Mouse (Mus musculus): Measurements from ENCODE around the gene Pde3b.

DNA sequence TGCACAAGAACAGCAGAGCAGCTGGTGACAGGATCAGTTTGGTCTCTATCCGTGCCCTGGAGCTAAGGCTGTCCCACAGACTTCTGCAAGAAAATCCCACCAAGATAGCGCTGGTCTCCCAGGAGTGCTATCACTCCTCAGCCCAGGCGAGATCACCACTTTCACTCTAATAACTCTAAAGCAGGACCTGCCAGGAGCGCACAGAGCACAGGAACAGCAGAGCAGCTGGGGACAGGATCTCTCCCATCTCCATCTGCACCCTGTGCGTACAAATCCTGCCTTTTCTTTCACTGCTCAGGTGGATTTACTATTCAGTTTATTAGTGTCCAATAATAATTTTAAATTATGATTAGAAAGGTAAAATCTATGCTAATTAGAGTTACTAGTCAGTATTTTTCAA, 14.7 kb downstream of the Pde3b start:
- no peak for TF ChIP-seq POLR2A (IDR thresholded peaks at IDR 0.05; ENCODE audit: borderline replicate concordance, extremely low read depth, low read depth, low read length)
- no peak for TF ChIP-seq CTCF (IDR thresholded peaks at IDR 0.05; ENCODE audit: insufficient read depth, low read length)

Data from lung, adult 2 months (tissue).